Mouse (Mus musculus) testis, postnatal 10 days (tissue): ENCODE data around the gene Arl8a.

ENCODE experiments used
- DNase-seq: peaks from one replicate; pipeline ENCODE4 v3.0.0; 2021; ENCODE audit warnings: low spot score

Arl8a gene

DNA sequence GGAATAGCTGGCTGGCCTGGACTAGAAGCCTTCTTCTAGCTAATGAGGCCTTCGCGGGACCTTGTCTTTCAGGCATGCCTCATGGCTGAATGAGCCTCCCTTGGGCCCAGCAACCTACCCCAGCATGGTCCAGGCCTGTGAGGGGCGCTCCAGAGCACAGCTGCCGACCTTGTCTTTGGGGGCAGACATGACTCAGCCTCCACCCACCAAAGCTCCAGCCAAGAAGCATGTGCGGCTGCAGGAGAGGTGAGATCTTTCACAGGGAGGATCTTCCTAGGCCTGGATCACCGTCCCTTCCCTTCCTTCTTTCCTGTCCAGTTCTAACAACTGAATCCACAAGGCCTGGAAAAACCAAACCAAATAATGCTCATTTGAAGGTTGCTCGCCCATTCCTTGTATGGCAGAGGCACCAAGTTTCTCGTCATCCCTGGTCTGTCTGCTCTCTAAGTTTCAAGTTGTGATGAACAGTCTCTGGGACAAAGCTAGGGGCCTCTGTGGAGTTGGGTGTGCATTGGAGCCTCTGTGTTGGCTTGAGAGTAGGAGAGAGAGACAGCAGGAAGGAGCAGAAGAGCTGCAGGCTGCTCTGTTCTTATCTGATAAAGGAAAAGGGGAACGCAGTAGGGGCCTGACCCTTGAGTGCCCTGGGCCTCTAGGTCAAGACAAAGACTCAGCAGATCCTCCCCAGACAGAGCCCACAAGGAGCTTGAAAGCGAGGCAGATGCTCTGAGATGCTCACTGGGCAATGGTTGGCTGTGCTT, 12.8 kb upstream of the Arl8a start:
- no peak for DNase-seq

DNA sequence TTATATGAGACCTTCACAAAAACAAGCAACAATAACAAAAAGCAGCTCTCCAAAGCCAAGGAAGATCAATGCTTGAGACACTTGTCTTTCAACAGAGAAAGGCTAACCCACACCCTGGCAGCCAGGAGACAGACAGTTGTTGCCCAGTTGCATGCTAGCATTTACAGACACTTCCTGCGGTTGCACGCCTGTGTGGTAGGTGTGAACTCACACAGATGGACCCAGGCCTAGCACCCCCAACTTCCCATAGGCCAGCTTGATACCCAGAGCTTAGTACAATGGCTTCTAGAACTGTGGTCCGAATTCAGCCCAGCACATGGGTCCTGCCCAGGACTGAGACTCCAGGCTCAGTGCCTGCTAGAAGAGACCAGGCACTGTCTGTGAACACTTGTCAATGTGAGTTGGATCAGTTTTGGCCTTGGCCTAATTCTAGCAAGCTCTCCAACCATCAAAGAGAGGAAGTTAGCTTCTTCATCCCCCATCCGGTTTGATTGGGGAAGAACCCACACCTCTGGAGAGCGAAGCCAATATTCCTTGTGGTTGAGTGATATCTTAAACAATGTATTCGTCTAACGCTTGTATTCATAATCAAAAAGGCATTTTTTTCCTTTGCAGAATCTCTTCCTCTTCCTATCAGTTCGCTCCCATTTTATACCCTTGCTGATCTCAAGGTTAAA, 11.4 kb upstream of the Arl8a start:
- DNase-seq: no peak

DNA sequence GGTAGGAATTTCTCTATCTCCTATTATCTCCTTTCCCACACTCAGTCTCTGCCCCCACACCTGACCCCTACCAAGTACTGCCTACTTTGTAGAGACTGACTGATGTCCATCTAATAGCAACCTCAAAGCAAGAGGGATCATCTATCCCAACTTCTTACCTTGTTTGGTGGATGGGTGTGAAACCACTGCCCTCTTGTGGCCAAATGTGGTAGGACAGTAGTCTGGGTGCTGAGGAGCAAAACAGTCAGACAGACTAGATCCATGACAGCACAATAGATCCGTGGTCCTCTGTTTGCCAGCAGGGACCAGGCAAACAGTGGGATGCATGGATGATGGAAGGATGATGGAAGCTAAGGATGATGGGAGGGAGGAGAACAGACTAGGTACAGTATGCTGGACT, 10.1 kb upstream of the Arl8a start:
- DNase-seq: peak; percentile 83

DNA sequence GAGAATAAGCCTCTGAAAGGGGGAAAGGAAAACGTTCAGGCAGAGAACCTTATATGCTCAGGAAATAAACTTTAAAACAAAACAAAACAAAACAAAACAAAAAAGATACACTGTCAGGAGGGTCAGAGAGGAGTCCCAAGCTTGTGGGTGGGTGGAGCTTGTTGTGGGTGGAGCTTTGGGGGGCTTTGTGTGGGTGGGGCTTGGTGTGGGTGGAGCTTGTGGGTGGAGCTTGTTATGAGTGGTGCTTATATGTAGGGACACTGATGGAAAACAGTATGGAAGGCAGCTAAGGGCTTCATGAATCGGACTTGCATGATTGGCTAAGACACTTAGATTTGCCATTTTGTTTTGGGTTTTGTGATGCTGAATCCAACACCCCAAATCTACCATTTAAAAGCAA, 6.7 kb upstream of the Arl8a start:
- DNase-seq: no peak

DNA sequence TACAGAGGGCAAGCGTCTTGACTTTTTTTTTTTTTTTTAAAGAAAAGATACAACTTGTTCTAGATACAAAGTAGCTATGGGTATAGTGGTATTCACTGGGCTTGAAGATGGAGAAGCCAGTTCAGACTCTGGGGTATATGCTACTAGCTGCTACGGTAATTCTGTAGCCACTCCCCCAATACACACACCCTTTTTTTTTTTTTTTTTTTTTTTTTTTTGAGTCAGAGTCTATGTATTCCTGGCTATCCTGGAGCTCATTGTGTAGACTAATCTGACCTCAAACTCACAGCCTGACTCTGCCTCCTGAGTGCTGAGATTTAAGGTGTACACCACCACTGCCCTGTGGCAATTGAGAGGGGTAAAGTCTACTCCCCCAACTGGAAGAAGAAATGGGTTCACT, 4.2 kb upstream of the Arl8a start:
- DNase-seq: no peak

- no peak for DNase-seq
Observed at GRCm38 (mm10) chr1:135143940-135144339, 2.7 kb upstream of the Arl8a start.

GRCm38 (mm10) chr1:135146946-135147701, 500 bp downstream of the Arl8a start:
- peak; percentile 92 for DNase-seq

DNA sequence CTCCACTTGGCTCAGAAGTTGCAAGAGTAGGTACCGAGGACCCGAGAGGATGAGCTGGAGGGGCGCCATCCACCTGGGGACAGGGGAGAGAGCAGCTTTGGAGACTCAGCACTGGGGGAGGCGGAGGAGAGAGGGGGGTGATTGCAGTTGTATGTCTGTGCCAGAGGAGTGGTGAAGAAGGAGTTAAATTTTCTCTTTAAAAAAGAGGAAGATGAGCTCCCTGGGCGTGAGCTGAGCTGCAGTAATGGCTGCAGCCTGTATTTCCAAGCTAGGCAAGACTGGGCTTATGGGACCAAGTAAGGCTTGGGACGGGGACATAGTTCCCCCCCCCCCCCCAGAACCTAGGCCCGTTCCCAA, 1.1 kb downstream of the Arl8a start:
- DNase-seq: no peak

GRCm38 (mm10) chr1:135148476-135148875, 1.9 kb downstream of the Arl8a start:
- DNase-seq: peak; percentile 35

DNA sequence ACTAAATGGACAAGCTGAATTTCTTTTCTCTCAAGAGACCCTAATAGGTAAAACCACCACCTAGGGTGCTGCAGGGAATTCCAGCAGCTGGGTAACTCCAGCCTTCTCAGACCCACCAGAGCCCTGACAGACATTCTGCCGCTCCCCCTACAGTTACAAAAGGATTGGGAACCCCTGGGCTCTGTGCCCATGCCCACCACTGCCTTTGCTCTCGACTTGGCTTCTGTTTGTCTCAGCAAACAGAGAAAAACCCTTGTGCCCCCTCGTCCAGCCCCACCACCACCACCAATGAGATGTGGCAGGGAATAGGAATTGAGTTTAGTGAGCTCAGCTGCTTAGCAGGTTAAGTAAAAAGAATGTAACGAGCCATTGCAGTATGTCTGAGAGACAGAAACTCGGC, 2.4 kb downstream of the Arl8a start:
- DNase-seq: peak; percentile 42

DNA sequence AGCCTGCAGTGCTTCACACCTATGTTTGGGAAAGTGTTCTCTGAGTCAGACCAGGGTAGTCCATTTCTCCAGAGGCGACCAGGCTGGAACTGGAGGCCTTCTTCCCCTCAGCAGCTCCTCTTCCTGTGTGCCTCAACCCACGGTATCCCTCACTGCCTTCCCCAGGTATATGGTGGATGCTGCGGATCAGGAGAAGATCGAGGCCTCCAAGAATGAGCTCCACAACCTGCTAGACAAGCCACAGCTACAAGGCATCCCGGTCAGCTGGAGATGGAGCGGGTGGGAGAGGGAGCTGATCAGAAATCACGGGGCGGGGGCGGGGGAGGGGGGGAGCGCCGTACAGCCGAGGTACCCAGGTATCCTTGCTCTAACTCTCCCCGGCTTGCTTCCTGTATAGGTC, 7.4 kb downstream of the Arl8a start:
- no peak for DNase-seq

- DNase-seq: peak; percentile 82
Observed at GRCm38 (mm10) chr1:135154411-135154959, 7.9 kb downstream of the Arl8a start.

DNA sequence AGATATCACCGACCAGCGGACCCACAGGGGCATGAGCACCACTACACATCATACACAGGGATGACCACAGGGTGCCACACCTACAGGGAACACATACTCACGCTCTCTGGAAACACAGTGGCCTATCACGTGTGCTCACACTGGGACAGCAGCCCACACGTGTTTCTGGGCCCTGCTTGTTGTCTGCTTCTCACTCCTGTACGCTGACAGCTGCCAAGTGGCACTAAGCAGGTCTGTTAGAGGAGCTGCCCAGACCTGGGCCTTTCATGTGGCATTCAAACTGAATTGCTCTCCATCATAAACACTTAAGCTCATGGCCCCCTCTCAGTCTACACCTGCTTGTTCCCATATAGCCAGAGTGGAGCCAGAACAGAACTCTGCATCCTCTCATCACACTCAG, 9.7 kb downstream of the Arl8a start:
- no peak for DNase-seq

- no peak for DNase-seq
Observed at GRCm38 (mm10) chr1:135158633-135159032, 12.0 kb downstream of the Arl8a start.

GRCm38 (mm10) chr1:135159074-135159473, 12.4 kb downstream of the Arl8a start:
- DNase-seq: no peak

GRCm38 (mm10) chr1:135159556-135160123, 13.0 kb downstream of the Arl8a start:
- DNase-seq: no peak

GRCm38 (mm10) chr1:135160411-135161050, 13.9 kb downstream of the Arl8a start:
- DNase-seq: no peak

GRCm38 (mm10) chr1:135162720-135163119, 16.1 kb downstream of the Arl8a start:
- no peak for DNase-seq

GRCm38 (mm10) chr1:135167435-135167834, 20.8 kb downstream of the Arl8a start, which contains the start of gene Gpr37l1:
TSS of gene Gpr37l1 (minus strand) at chr1:135167681.
- DNase-seq: no peak

DNA sequence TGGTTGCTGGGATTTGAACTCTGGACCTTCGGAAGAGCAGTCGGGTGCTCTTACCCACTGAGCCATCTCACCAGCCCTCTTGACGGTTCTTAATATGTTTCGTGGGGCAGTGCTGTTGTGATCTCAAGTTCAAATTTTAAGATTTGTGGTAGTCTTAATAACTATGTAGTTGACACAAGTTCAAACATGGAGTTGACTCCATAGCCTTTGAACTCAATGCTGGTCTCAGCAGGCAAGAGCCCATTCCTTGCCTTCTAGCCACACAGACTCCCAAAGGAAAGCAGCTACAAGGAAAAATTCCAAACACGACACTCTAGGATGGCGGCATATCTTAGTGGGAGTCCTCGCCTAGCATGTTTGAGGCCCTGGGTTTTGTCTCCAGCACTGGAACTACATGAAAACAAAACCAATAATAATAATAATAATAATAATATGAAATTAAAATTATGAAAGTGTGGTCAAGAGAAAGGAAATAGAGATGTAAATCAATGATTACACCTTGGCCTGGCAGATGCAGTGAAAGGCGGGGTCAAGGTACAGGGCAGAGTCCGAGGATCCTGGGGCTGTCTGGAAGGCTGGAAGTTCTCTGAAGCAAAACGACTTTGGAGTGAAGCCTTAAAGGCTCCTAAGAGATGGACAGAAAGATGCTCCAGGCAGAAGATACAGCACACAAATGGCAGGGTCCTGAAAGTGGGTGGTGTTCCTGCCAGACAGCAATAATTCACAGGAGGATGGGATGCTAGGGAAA, 22.0 kb downstream of the Arl8a start:
- DNase-seq: no peak
